ENCODE assay signal across 28 mouse cellular contexts in the genomic region with DNA sequence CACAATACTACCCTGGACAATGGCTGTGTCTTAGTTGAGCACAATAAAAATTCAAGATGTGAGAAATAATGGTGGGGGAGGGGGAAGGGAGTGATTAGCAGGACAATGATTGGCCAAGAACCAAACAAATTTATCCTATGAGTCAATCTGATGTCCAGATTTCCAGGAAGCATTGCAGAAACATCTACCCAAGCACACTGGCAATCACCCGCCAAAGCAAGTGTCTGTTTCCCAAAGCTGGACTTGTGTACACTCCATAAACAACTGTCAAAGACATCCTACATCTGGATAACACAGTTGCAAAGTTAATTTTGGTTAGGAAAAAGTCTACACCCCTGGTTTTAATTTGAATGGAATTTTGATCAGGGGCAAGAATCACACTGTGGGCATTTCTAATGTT.
A peak's percentile ranks its signal among the peaks of the same experiment; 100 is the strongest.
DNase-seq lines count a peak whose midpoint lies in the region; ATAC-seq and TF ChIP-seq lines count a peak whose summit lies in the region.
"Had no signal": no experiment of that assay in that cellular context is flagged by ENCODE, and none has a peak within 500 bp of the region (broad histone marks: within the 10 kb centered on the region; RNA-seq: fewer than 3 reads in every experiment).

No protein-coding gene starts in this region.

- peak; percentile 89 for TF ChIP-seq EP300 in lung, postnatal 0 days (IDR thresholded peaks at IDR 0.05)

- H3K27ac ChIP-seq in lung, postnatal 0 days (ENCODE audit: low read length), result no peak overlapping the region
- H3K27ac ChIP-seq: embryonic facial prominence, embryonic 13.5 days; forebrain, embryonic 10.5 days; forebrain, embryonic 15.5 days; heart, embryonic 13.5 days; hindbrain, postnatal 0 days; intestine, embryonic 15.5 days; layer of hippocampus, adult 2 months; liver, embryonic 12.5 days; midbrain, embryonic 12.5 days; neural tube, embryonic 13.5 days had no signal

- no peaks in the 10 kb centered on the region for H3K4me1 ChIP-seq in lung, postnatal 0 days (ENCODE audit: insufficient read depth, low read depth, low read length)
- H3K4me1 ChIP-seq: forebrain, embryonic 15.5 days; intestine, embryonic 15.5 days; liver, embryonic 12.5 days; midbrain, embryonic 12.5 days; neural tube, embryonic 13.5 days had no signal

- H3K4me3 ChIP-seq in lung, postnatal 0 days (ENCODE audit: low read depth, low read length), result no peak overlapping the region
- H3K4me3 ChIP-seq: embryonic facial prominence, embryonic 13.5 days; forebrain, embryonic 10.5 days; forebrain, embryonic 15.5 days; heart, embryonic 13.5 days; intestine, embryonic 15.5 days; layer of hippocampus, adult 2 months; liver, embryonic 12.5 days; midbrain, embryonic 12.5 days; neural tube, embryonic 13.5 days had no signal

- ATAC-seq in lung, postnatal 0 days, result peak; percentile 86
- ATAC-seq: forebrain, embryonic 15.5 days; hindbrain, postnatal 0 days; intestine, embryonic 15.5 days; liver, embryonic 12.5 days; liver, postnatal 0 days had no signal

- H3K4me2 ChIP-seq in lung, postnatal 0 days (replicated peaks; ENCODE audit: low read depth, low read length), result no peak overlapping the region
- H3K4me2 ChIP-seq: embryonic facial prominence, embryonic 13.5 days; forebrain, embryonic 15.5 days; heart, embryonic 13.5 days; intestine, embryonic 15.5 days; liver, embryonic 12.5 days; midbrain, embryonic 12.5 days; neural tube, embryonic 13.5 days had no signal

- H3K9ac ChIP-seq in lung, postnatal 0 days (replicated peaks; ENCODE audit: low read depth), result no peak overlapping the region
- H3K9ac ChIP-seq: embryonic facial prominence, embryonic 13.5 days; forebrain, embryonic 15.5 days; heart, embryonic 13.5 days; intestine, embryonic 15.5 days; liver, embryonic 12.5 days; liver, postnatal 0 days; midbrain, embryonic 12.5 days; neural tube, embryonic 13.5 days had no signal

- H3K9me3 ChIP-seq in lung, postnatal 0 days (ENCODE audit: low read length), result no peaks in the 10 kb centered on the region
- H3K9me3 ChIP-seq: embryonic facial prominence, embryonic 13.5 days; forebrain, embryonic 10.5 days; forebrain, embryonic 15.5 days; heart, embryonic 13.5 days; intestine, embryonic 15.5 days; liver, embryonic 12.5 days; midbrain, embryonic 12.5 days; neural tube, embryonic 13.5 days had no signal

- peak; percentile 95 for DNase-seq in heart, adult 11 months
- no peak for DNase-seq in heart, postnatal 4 days
- peak; percentile 74 for DNase-seq in Muller cell, postnatal 12 days (ENCODE audit: inconsistent ontology term)
- peak; percentile 91 for DNase-seq in lung, postnatal 0 days (ENCODE audit: low spot score)
- DNase-seq in lung, postnatal 4 days, result peak; percentile 7 to 57
- no peak for DNase-seq in right cerebral cortex, adult 18-20 months
- DNase-seq in B cell, adult 2 months, result no peak
- DNase-seq: adrenal gland, postnatal 14 days; cerebellum, adult 18-20 months; cerebellum, postnatal 10 days; gastrocnemius, postnatal 14 days; heart, postnatal 10 days; kidney, adult 2 months; kidney, postnatal 36 days; left cerebral cortex, postnatal 4 days; liver, postnatal 0 days; thymus, postnatal 14 days had no signal

- no peaks in the 10 kb centered on the region for H3K36me3 ChIP-seq in lung, postnatal 0 days (ENCODE audit: insufficient read depth, low read length)
- H3K36me3 ChIP-seq: embryonic facial prominence, embryonic 13.5 days; forebrain, embryonic 10.5 days; forebrain, embryonic 15.5 days; G1E; heart, embryonic 13.5 days; intestine, embryonic 15.5 days; liver, embryonic 12.5 days; midbrain, embryonic 12.5 days; neural tube, embryonic 13.5 days had no signal

- no peaks in the 10 kb centered on the region for H3K27me3 ChIP-seq in lung, postnatal 0 days (replicated peaks; ENCODE audit: insufficient read depth, low read length)
- H3K27me3 ChIP-seq: embryonic facial prominence, embryonic 13.5 days; forebrain, embryonic 15.5 days; heart, embryonic 13.5 days; intestine, embryonic 15.5 days; liver, embryonic 12.5 days; midbrain, embryonic 12.5 days; neural tube, embryonic 13.5 days had no signal

- WGBS in lung, postnatal 0 days, result 45% methylated on average over 1 of the region's 1 CpGs

- TF ChIP-seq CTCF in lung, postnatal 0 days (IDR thresholded peaks at IDR 0.05), result no peak

Comparison
In these comparisons a context has a peak if more than half of its experiments do, and no peak if none do; other contexts are left out.
1. DNase-seq: peak in heart, adult 11 months (single experiment), Muller cell, postnatal 12 days (single experiment), lung, postnatal 0 days (single experiment) and lung, postnatal 4 days (2 of 2); none in heart, postnatal 4 days (single experiment), right cerebral cortex, adult 18-20 months (single experiment) and B cell, adult 2 months (0 of 2).